Mouse (Mus musculus) heart, adult 11 months (tissue): ENCODE measurements around the gene Fbxl21.

Experiments
- DNase-seq: peaks from one replicate; pipeline ENCODE4 v3.0.0; 2022

Fbxl21 gene

DNA sequence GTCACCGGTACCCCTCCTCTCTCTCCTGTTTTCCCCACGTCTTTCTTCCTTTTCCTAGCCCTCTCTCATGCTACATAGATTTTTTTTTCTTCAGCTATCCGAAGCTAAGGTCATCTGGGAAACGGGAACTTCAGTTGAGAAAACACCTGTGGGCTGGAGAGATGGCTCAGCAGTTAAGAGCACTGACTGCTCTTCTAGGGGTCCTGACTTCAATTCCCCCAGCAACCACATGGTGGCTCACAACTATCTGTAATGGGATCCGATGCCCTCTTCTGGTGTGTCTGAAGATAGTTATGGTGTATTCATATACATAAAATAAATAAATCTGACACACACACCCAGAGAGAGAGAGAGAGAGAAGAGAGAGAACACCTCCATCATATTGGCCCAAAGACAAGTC is 13.3 kb downstream of the Fbxl21 start:
- peak; percentile 29 for DNase-seq

DNA sequence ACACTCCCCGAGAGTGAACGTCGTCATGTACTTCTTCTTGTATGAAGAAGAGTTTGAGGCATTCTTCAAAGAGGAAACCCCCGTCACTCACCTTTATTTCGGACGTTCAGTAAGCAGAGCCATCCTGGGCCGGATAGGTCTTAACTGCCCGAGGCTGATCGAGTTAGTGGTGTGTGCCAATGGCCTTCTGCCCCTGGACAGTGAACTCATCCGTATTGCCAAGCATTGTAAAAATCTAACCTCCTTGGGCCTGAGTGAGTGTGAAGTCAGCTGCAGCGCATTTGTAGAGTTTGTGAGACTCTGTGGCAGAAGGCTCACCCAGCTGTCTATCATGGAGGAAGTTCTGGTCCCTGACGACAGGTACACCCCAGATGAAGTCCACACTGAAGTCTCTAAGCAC is 14.8 kb downstream of the Fbxl21 start:
- DNase-seq = peak; percentile 62

DNA sequence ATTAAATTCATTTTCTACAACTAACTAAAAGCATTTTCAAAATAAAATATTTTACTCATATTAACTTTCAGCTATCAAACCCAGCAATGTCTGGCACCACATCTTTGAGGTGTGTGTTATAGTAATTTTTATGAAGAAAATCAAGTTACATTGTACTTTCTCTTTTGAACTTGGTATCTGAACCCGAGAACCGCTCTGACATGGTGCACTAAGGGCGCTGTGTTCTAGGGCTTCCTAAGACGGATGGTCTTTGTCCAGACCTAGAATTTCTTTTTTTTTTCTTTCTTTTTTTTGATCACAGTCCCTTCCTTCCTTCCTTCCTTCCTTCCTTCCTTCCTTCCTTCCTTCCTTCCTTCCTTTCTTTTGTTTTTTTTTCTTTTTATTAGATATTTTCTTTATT is 17.6 kb downstream of the Fbxl21 start:
- DNase-seq = peak; percentile 59

DNA sequence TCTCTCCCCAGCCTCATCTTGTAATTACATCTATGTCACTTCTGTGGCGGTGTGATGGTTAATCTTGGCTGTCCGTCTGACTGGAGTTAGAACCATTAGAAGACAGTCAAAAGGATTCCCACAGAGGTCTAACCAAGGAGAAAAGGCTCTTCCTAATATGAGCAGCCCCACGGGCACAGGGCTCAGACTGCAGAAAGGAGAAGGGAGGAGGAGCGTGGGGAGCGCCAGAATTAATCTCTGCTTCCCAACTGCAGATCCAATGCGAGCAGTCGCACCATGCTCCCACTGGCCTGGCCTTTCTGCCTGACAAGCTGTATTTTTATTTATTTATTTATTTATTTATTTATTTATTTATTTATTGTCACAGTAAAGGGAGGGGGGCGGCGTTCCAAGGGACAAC is 21.5 kb downstream of the Fbxl21 start:
- peak; percentile 63 for DNase-seq

DNA sequence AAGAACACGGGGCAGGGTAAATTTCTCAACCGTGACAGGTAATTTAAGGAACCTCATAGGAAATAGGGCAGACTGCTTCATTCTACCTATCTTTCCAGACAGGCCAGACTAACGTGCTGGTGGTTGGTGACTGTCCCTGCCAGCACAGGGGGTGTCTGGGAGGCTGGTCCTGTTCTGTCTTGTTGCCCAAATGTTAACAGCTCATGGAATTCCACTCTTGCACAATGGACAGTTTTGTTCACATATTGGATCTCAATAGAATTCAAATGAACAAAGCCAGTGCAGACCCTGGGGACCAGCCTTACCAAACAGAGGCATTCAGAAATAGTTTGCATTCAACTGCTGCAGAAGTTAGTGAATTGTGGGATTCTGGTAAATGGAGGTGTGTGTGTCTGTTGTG is 22.7 kb downstream of the Fbxl21 start:
- peak; percentile 33 for DNase-seq

DNA sequence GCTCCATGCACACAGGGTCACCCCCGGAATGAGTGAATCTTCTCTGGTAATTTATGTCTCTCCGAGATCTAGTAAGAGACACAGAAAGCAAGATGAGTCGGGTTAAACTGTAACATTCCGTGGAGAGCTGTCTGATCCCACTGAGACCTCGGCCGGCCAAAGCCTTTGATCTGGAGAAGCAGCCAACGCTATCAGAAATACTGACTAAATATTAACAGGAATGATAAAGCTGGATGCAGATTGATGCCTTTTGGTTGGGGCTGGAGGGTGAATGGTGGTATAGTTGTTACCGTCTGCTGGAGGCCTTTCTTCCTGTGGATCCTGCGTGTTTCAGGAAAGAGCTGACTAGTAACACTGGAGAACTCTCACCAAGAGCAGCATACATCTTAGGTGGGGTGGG is 26.1 kb downstream of the Fbxl21 start, which contains the start of gene Lect2:
Lect2 (minus strand) TSS at position 102 of the 400 bp plus-strand sequence.
- peak; percentile 53 for DNase-seq

DNA sequence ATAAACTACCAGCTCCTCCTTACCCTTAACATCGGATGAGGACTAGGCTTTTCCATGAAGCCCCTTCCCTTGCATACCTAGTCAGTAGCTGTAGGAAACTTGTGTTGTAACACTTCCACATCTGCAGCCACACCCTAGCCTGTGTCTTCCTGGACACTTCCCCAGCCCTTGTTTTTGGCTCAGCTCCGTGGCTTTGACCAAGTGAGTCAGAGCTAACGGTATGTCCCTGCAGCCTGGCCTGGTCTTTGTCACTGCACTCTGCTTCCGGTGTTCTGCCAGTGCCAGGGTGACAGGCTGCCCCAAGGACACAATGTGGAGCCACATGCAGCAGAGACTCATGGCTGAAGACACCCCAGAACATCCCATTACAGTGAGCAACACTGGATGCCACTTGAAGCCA is 27.1 kb downstream of the Fbxl21 start:
- peak; percentile 99 for DNase-seq

DNA sequence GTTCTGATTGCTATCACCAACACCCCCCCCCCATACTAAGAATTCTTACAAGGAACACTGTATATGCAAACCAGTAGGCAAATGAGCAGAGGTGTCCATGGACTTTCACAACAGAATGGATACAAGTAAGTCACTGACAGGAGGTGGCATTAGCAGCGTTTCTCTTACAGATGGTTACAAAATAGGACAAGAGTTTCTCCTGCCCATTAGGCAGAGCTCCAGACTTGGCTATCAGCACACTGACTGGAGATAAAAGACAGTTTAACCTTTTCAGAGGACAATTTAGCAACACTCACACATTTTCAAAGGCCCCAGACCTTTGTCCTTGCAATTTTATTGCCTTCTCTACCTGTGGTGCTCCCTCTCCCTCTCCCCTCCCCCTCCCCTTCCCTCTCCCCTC is 28.3 kb downstream of the Fbxl21 start:
- DNase-seq = peak; percentile 86

DNA sequence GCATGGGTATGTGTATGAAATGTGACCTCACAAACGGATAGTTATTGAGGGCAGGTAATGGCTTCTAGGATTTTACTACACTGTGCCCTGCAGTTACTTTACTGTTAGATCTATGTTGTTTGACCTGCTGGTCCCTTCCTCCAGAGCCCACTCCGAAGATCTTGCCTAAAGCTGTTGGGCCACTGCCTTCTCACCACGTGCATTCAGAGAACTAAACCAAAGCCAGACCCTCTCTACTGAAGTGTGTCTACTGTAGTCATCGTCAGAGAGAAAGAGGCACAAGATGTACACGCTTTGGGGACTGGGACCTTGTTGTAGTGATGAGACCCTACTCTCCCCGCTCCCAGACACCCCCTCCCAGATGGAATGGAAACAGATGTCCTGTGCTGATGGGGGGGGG is 29.4 kb downstream of the Fbxl21 start:
- peak; percentile 71 for DNase-seq

DNA sequence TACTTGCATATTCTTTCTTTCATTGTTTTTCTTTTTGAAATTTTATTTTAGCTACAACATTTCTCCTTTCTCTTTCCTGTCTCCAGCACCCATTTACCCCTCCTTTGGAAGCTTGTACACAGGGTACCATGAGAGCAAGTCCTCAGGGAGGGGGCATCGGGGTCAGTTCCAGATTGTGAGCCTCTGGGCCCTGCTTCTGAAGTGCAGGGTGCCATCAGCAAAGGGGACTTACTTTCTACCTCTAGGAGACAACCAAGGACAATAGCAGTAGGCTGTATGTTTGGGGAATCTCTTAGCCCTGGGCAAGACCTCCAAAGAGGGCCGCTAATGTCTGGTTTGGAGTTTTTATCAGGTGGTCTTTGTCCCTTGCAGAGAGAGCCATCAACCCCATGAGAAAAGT is 31.7 kb downstream of the Fbxl21 start:
- DNase-seq = peak; percentile 71

DNA sequence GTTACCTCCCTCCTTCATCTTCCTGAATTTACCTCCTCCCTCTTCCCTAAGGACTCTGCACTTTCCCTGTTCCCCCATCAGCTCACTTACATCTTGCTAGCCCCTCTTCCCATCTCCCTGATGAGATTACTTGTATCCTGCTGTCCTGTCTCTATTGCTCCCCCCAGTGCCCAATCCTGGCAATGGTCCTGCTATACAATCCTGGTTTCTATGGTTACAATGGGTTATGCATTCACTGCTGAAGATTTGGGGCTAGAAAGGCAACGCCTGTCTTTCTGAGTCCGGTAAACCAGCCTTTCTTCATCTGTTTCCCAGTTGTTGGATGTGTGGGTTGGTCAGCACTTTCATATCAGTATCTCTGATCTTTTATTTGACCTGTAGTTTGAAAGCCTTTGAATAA is 32.1 kb downstream of the Fbxl21 start:
- no peak for DNase-seq

DNA sequence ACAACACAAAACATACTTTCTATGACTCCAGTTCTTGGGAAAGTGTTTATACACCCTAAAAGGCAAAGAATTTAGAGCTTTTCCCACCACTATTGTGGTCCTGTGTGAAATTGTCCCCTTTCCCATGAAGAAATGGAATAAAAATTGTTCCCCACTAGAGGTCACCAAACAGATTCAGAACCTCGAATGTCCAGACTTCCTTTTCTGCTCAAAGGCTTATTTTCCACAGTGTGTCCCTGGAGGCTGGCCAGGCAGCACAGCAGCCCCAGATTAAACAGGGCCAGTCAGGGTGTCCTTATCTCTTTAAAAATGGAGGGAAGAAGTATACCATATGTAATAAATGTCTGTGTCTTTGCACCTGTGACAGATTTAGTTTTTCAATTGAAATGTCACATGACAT is 33.7 kb downstream of the Fbxl21 start:
- peak; percentile 94 for DNase-seq

DNA sequence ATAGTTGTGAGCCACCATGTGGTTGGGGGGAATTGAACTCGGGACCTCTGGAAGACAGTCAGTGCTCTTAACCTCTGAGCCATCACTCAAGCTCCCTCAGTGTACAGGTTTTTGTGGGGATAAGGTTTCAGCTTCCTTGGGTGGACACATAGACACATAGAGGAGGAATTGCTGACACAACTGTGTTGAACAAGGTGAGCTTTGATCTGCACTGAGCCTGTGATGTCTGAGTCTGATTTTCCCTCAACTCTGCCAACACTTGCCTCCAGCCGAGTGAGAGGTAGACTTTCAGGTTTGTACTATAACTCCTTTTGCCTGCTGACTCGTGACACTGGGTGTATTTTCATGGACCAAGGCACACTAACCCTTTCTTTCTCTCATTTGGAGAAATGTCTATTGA is 34.4 kb downstream of the Fbxl21 start:
- no peak for DNase-seq

DNA sequence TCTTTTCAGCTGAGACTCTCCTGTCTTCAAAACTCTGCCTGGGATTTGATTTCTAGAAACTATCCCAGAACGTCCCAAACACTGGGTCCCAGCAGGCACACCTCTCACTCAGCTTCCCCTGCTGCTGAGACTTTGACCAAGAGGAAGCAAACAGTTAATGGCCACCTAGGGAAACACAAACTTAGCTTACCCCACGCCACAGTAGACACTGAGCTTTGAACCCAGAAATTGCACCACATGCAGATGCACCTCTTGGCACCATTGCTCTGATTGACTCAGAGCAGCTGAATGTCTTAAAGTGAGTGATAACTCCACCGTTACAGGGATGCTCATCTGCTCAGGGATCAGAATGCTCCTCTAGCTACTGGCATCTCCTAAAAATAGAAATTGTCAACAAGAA is 36.5 kb downstream of the Fbxl21 start:
- no peak for DNase-seq

DNA sequence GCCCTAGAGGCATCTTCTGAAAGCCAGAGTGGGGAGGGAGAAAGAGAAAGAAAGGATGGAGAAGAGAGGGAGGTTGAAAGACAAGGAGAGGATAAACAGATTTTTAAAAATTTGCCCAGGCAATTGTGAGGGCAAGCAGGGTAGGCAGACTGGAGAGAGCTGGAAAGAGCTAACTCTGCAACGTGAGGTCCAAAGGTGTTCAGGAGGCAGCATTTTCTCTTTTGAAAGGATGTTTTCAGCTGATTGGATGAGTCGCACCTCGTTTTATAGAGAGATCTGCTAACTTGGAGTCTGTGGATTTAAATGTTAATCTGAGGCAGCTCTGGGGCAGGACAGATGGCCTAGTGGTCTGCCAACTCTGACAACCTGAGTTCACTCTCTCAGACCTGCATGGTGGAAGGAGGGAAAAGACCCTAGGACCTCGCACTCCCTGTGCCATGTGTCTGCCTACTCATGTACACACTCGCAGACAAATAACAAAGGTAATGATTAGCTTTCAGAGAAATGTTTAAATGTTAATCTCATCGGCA is 37.6 kb downstream of the Fbxl21 start:
- no peak for DNase-seq

DNA sequence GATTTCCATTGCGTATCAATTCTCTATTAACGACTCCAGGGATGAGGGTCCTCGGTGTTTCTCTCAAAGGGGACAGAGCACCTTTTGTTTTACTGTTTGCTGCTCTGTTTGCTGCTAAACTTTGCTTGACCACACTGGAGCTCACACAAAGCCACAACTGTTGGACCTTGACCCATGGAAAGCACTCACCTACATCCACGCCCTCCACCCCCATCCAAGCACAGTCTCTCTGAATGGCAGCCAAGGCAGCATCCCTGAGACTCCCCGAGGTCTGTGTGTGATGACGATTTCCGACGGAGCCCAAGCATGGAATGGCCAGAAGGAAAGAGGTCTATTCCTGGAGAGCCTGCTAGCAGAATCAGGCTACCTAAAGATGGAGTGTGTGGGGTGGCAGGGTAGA is 38.9 kb downstream of the Fbxl21 start:
- DNase-seq = no peak

DNA sequence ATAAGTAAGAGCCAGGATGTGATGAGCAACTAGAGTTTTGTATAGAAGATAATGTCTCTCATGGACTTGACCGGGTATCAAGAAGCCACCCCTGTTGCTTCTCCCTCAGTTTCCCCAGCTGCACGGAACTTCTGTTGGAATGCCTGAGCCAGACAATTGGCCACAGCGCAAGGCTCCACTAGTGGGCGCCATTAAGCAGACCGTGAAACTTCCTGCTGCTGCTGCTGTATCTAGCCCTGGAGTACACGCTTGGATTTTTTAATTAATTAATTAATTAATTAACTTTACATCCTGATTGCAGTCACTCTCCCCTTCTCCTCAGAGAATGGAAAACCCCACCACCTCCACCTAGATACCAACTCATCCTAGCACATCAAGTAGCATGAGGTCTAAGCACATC is 40.8 kb downstream of the Fbxl21 start:
- DNase-seq = peak; percentile 92

DNA sequence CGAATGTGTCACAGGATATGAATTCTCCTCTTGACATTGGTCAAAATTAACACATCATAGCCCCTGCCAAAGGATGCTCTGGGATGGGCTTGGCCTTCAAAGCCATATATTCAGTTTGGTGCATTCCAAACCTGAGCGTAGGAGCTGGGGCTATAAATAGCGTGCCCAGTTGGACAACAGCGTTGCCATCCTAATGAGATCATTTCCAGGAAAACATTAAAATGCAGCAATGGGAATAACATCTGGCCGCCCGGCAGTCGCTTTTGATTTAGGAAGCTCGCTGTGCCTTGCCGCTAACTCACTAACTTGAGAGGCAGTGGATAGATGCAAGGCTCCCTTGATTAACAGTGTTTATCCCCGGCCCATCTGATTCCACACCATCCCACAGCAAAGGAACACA is 44.1 kb downstream of the Fbxl21 start:
- DNase-seq = peak; percentile 93

DNA sequence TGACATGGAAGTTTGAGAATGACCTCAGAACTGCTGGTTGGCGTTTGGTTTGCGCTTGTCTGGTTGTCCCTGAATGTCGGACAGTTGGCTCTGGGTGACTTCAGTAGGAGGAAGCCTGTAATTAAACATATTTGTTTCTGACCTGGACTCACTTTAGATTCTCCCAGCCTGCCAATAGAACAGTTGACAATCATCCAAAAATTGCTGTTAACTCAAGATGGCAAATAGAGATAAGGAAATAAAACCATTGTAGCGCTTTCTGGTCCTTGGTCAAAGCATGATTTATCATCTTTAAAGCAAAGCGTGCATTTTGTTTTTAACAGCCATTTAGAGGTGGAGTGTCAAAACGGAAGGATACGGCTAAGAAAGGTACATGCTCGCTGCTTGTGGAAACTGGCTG is 49.4 kb downstream of the Fbxl21 start:
- DNase-seq = no peak

DNA sequence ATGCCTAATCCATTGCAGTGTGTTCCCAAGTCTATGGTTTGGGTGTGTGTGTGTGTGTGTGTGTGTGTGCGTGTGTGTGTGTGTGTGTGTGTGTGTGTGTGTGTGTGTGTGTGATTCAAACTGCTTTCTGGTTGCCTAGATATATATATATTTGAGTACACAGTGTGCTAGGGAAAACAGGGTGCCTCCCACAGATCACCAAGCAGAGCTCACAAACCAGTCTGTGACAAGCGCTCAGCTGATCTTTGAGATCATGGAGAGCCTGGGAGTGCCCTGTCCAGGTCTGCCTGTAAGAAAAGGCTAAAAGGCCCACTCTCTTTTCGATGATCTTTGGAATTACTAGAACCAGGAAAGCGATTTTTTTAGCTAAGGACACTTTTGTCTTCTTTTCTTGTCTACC is 52.8 kb downstream of the Fbxl21 start:
- DNase-seq = no peak

DNA sequence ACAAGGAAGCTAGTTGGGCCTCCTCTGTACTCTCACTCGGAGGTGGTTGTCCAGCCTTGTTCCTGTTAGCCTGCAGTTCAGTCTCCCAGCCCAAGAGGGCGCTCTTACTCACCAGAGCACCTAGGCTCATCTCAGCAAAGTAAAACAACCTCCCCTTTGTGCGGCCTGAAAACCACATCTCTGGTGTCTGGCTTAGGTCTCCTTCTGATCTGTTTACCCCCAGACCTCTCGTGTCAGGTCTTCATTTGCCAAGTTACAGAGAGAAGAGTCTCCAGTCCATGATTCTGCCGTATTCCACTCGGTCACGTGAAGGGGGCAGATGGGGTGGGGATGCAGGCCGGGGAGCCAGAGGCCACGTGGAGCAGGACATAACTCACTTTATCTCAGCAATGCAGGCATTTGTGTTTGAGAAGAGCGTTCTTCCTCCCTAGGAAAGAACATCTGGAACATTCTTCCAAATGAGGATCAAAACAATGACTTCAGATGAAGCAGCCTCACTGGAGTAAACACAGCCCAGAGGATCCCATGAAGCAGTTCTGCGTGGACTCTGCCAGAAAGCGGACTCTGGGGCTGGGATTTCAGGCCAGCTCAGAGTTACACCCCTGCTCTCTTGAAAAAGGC is 53.5 kb downstream of the Fbxl21 start:
- peak; percentile 99 for DNase-seq

DNA sequence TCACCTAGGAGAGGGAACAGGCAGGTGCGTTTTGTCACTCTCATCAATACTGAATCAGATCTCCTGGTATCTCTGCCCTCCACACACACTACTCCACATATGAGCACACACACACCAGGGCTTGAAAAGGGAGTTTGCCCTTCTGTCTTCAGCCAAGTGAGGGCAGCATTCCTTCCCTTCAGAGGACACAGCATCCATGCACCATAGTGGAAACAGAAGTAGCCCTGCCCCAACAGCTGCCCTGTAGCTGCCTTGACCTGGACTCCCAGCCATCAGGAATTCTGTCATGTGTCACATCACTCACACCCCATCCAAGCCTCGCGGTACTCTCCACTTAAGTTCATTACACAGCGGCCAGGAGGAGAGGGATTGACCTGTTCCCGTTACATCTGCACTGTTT is 55.8 kb downstream of the Fbxl21 start:
- peak; percentile 92 for DNase-seq

DNA sequence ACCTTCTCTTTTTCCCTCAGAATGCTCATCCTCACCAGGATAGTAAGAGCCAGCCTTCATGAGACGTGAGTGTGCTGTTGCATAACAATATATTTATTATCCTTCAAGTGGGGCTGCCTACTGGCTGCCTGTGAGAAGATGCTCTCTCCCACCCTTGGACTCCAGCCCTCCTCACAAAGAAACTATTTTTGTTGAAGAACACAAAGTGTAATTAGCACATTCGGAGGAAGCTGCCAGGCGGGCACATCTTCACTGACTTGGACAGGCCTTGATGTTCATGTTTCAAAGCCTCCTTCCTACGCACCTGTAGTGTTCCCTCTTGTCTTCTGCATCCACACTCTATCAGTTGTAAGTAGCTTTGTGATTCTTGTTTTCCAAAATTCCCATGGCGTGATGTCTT is 58.2 kb downstream of the Fbxl21 start:
- no peak for DNase-seq

DNA sequence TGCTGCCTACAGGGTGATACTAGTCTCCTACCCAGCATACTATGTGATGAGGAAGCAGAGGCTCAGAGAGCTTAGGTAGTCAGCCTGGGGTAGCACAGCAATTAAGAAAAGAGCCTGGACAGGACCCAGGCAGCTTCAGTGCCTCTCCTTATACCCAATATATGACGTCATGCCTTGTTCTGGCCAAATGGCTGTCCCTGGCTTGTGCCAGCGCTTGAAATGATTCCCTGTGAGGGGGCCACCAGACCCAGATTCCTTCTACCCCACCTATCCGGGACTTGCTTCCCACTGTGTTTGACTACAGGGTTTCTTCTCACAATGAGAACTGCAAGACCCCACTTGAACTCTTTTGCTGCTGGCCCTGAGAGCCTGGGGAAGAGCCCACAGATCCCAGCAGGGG is 59.2 kb downstream of the Fbxl21 start:
- no peak for DNase-seq

DNA sequence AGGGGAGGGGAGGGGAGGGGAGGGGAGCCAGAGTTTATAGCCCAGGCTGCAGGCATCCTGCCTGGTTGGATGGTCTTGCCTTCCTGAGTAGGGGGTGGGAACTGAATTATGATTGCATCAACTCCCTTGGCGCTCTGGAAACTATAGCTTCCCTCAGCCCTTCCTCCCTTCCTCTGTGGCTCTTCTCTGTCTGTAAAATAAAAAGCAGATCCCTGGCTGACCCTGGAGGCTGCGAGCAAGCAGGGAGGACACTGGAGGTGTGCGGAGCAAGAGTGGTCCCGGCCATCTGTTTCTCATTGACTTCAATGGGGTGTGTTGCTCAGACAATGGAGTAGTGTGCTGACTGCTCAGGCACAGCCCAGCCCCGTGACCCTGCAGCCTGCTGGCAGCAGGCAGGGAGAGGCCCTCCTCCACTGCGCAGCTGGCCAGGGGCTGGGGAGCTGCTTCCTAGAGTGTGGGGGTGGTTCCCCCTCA is 59.7 kb downstream of the Fbxl21 start:
- DNase-seq = peak; percentile 98
